Mouse (Mus musculus) myocyte (in vitro differentiated cells): ENCODE results near the gene Otud4. TPM values are rescaled to one million over a fixed set of nuclear protein-coding genes. Genes with fewer than 3 reads are reported as not detected.

Source experiments
- polyA plus RNA-seq: library from polyadenylated mRNA; unstranded; fragments of >200 nt; fragmentation: generic; extraction: Trizol; gene quantifications from one replicate; pipeline ENCODE4 v1.2.1, GENCODE M21; 2012; ENCODE audit warnings: missing spikeins

Gene Otud4
- polyA plus RNA-seq, 1 experiment = 6.0 TPM

Other genes with a start within 250 kb of the Otud4 start
- 9.5 TPM for gene Smad1, start 240.1 kb upstream of the Otud4 start, polyA plus RNA-seq
- gene Abce1, start 72.1 kb downstream of the Otud4 start, polyA plus RNA-seq = 27.8 TPM
- 7.7 TPM for gene Anapc10, start 72.2 kb downstream of the Otud4 start, polyA plus RNA-seq